Mouse (Mus musculus): ENCODE results near the gene Fbxw4. TPM values are rescaled to one million over a fixed set of nuclear protein-coding genes. Genes with fewer than 3 reads are reported as not detected.

Fbxw4 gene
- polyA plus RNA-seq, 1 experiment from 2014 or later, result 2.2 TPM

- no peak for ATAC-seq (ENCODE audit: low FRiP score, low TSS enrichment)
- 30% methylated on average over 3 of the region's 3 CpGs for WGBS
- no peaks in the 10 kb centered on the region for H3K27me3 ChIP-seq (ENCODE audit: control insufficient read depth, insufficient read depth, low read length)
These were observed 33.1 kb downstream of the Fbxw4 start for GRCm38 (mm10) chr19:45627036-45627435.

GRCm38 (mm10) chr19:45623710-45624109 lies 36.4 kb downstream of the Fbxw4 start:
- ATAC-seq (ENCODE audit: low FRiP score, low TSS enrichment), result no peak

More at GRCm38 (mm10) chr19:45627036-45627435, 33.1 kb downstream of the Fbxw4 start:
- TF ChIP-seq CTCF (IDR thresholded peaks at IDR 0.05; ENCODE audit: low read depth), result no peak
- TF ChIP-seq EP300 (optimal IDR thresholded peaks at IDR 0.05), result no peak
- Histone ChIP-seq H3K36me3 (ENCODE audit: control insufficient read depth, insufficient read depth, low read length) (no peaks in the 10 kb centered on the region; the same call in 1 of the 2 replicates), H3K9me3 (ENCODE audit: control insufficient read depth, low read length) (no peaks in the 10 kb centered on the region), H3K4me1 (replicated peaks; ENCODE audit: control insufficient read depth, insufficient read depth) (no peaks in the 10 kb centered on the region), H3K9ac (ENCODE audit: low read length) (no peak overlapping the region), H3K27ac (replicated peaks) (no peak overlapping the region), H3K4me2 (replicated peaks; ENCODE audit: low read depth) (no peak overlapping the region), H3K4me3 (ENCODE audit: low read depth, low read length) (no peak overlapping the region)
- no peak for DNase-seq (ENCODE audit: low spot score)

GRCm38 (mm10) chr19:45622144-45622543 lies 38.0 kb downstream of the Fbxw4 start:
- Histone ChIP-seq H3K36me3 (ENCODE audit: control insufficient read depth, insufficient read depth, low read length) (no peaks in the 10 kb centered on the region), H3K27ac (replicated peaks) (no peak overlapping the region), H3K4me3 (ENCODE audit: low read depth, low read length) (no peak overlapping the region), H3K4me1 (replicated peaks; ENCODE audit: control insufficient read depth, insufficient read depth) (no peaks in the 10 kb centered on the region), H3K4me2 (replicated peaks; ENCODE audit: low read depth) (no peak overlapping the region), H3K9ac (ENCODE audit: low read length) (no peak overlapping the region), H3K27me3 (ENCODE audit: control insufficient read depth, insufficient read depth, low read length) (no peaks in the 10 kb centered on the region), H3K9me3 (ENCODE audit: control insufficient read depth, low read length) (no peaks in the 10 kb centered on the region)
- TF ChIP-seq CTCF (IDR thresholded peaks at IDR 0.05; ENCODE audit: low read depth) (no peak), EP300 (optimal IDR thresholded peaks at IDR 0.05) (no peak)
- 82% methylated on average over 5 of the region's 5 CpGs for WGBS
- ATAC-seq (ENCODE audit: low FRiP score, low TSS enrichment) (no peak), DNase-seq (ENCODE audit: low spot score) (no peak)

More at GRCm38 (mm10) chr19:45623710-45624109, 36.4 kb downstream of the Fbxw4 start:
- WGBS, result 84% methylated on average over 4 of the region's 4 CpGs
- H3K4me1 ChIP-seq (replicated peaks; ENCODE audit: control insufficient read depth, insufficient read depth), result no peaks in the 10 kb centered on the region
- no peak for DNase-seq (ENCODE audit: low spot score)
- no peaks in the 10 kb centered on the region; the same call in 1 of the 2 replicates for H3K36me3 ChIP-seq (ENCODE audit: control insufficient read depth, insufficient read depth, low read length)
- no peak overlapping the region for H3K4me2 ChIP-seq (replicated peaks; ENCODE audit: low read depth)
- H3K9ac ChIP-seq (ENCODE audit: low read length), result no peak overlapping the region
- TF ChIP-seq EP300 (optimal IDR thresholded peaks at IDR 0.05) (no peak), CTCF (IDR thresholded peaks at IDR 0.05; ENCODE audit: low read depth) (no peak)
- no peaks in the 10 kb centered on the region for H3K9me3 ChIP-seq (ENCODE audit: control insufficient read depth, low read length)
- no peaks in the 10 kb centered on the region for H3K27me3 ChIP-seq (ENCODE audit: control insufficient read depth, insufficient read depth, low read length)
- H3K4me3 ChIP-seq (ENCODE audit: low read depth, low read length), result no peak overlapping the region
- no peak overlapping the region for H3K27ac ChIP-seq (replicated peaks)

- no peaks in the 10 kb centered on the region for H3K4me1 ChIP-seq (replicated peaks; ENCODE audit: control insufficient read depth, insufficient read depth)
- H3K9ac ChIP-seq (ENCODE audit: low read length), result no peak overlapping the region
- no peaks in the 10 kb centered on the region for H3K27me3 ChIP-seq (ENCODE audit: control insufficient read depth, insufficient read depth, low read length)
- 57% methylated on average over 7 of the region's 7 CpGs for WGBS
- no peaks in the 10 kb centered on the region for H3K36me3 ChIP-seq (ENCODE audit: control insufficient read depth, insufficient read depth, low read length)
- no peak overlapping the region for H3K27ac ChIP-seq (replicated peaks)
- H3K9me3 ChIP-seq (ENCODE audit: control insufficient read depth, low read length), result no peaks in the 10 kb centered on the region
- ATAC-seq (ENCODE audit: low FRiP score, low TSS enrichment), result no peak
- TF ChIP-seq EP300 (optimal IDR thresholded peaks at IDR 0.05), result no peak
- no peak overlapping the region for H3K4me3 ChIP-seq (ENCODE audit: low read depth, low read length)
- DNase-seq (ENCODE audit: low spot score), result no peak
- H3K4me2 ChIP-seq (replicated peaks; ENCODE audit: low read depth), result no peak overlapping the region
These were observed 39.1 kb downstream of the Fbxw4 start for GRCm38 (mm10) chr19:45621061-45621460.

- Histone ChIP-seq H3K27me3 (ENCODE audit: control insufficient read depth, insufficient read depth, low read length) (no peaks in the 10 kb centered on the region), H3K4me2 (replicated peaks; ENCODE audit: low read depth) (no peak overlapping the region), H3K9me3 (ENCODE audit: control insufficient read depth, low read length) (no peaks in the 10 kb centered on the region), H3K9ac (ENCODE audit: low read length) (no peak overlapping the region), H3K4me1 (replicated peaks; ENCODE audit: control insufficient read depth, insufficient read depth) (peaks cover 7% of the 10 kb centered on the region; the same call in 1 of the 2 replicates), H3K36me3 (ENCODE audit: control insufficient read depth, insufficient read depth, low read length) (no peaks in the 10 kb centered on the region), H3K27ac (replicated peaks) (no peak overlapping the region), H3K4me3 (ENCODE audit: low read depth, low read length) (no peak overlapping the region)
- 64% methylated on average over 14 of the region's 14 CpGs for WGBS
- DNase-seq (ENCODE audit: low spot score) (peak; percentile 70), ATAC-seq (ENCODE audit: low FRiP score, low TSS enrichment) (peak; percentile 58)
- no peak for TF ChIP-seq EP300 (optimal IDR thresholded peaks at IDR 0.05)
- no peak for TF ChIP-seq CTCF (IDR thresholded peaks at IDR 0.05; ENCODE audit: low read depth)
These were observed 40.2 kb downstream of the Fbxw4 start for GRCm38 (mm10) chr19:45619744-45620501.

DNA sequence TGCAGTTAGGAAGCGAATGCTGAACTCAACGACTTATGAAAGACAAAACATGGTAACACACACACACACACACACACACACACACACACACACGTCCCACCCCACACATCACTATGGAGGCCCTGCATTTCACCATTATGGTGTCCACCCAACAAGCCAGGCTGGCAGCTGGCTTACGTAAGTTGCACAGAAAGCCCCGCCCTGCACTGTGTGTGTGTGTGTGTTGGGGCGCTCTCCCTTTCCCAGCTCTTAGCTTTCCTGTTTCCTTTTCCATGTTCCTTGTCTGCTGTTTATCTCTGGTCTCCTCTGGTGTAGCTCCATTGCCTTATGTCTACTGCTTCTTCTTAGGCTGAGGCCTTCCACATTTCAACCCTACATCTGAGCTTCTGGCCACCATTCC lies 41.9 kb downstream of the Fbxw4 start:
- Histone ChIP-seq H3K27ac (replicated peaks) (no peak overlapping the region), H3K4me2 (replicated peaks; ENCODE audit: low read depth) (no peak overlapping the region), H3K9ac (ENCODE audit: low read length) (no peak overlapping the region), H3K9me3 (ENCODE audit: control insufficient read depth, low read length) (no peaks in the 10 kb centered on the region), H3K4me1 (replicated peaks; ENCODE audit: control insufficient read depth, insufficient read depth) (peaks cover 7% of the 10 kb centered on the region; the same call in 1 of the 2 replicates), H3K4me3 (ENCODE audit: low read depth, low read length) (no peak overlapping the region), H3K27me3 (ENCODE audit: control insufficient read depth, insufficient read depth, low read length) (no peaks in the 10 kb centered on the region), H3K36me3 (ENCODE audit: control insufficient read depth, insufficient read depth, low read length) (no peaks in the 10 kb centered on the region)
- no peak for TF ChIP-seq CTCF (IDR thresholded peaks at IDR 0.05; ENCODE audit: low read depth)
- no peak for TF ChIP-seq EP300 (optimal IDR thresholded peaks at IDR 0.05)
- ATAC-seq (ENCODE audit: low FRiP score, low TSS enrichment) (peak; percentile 43; the same call in 1 of the 2 replicates), DNase-seq (ENCODE audit: low spot score) (peak; percentile 73)
- WGBS, result 53% methylated on average over 6 of the region's 6 CpGs

Data from stomach, postnatal 0 days (tissue).